Mouse (Mus musculus) ZHBTc4 (cell line): Measurements from ENCODE around the gene Zscan12.
"Not testable (repeated sequence)": the region's sequence is repeated elsewhere in the genome, so short reads cannot be mapped to it uniquely, and the experiment has no call there.

ENCODE experiments used
- DNase-seq: peaks from one replicate; pipeline ENCODE4 v3.0.0-alpha.2; 2011; ENCODE audit warnings: low read depth, low spot score

The Zscan12 gene

GRCm38 (mm10) chr13:21362621-21363248 lies at the start of gene Zscan12:
Gene Zscan12 (plus strand): TSS chr13:21362820.
- DNase-seq, result peak; percentile 97

GRCm38 (mm10) chr13:21312854-21313253 lies 49.8 kb upstream of the Zscan12 start:
- DNase-seq, result no peak

GRCm38 (mm10) chr13:21313903-21314302 lies 48.7 kb upstream of the Zscan12 start:
- no peak for DNase-seq

GRCm38 (mm10) chr13:21320262-21320661 lies 42.4 kb upstream of the Zscan12 start:
- DNase-seq, result no peak

GRCm38 (mm10) chr13:21321890-21322494 lies 40.6 kb upstream of the Zscan12 start:
- DNase-seq, result peak; percentile 24

GRCm38 (mm10) chr13:21322509-21323375 lies 39.9 kb upstream of the Zscan12 start:
- DNase-seq, result peak; percentile 72

GRCm38 (mm10) chr13:21323405-21323804 lies 39.2 kb upstream of the Zscan12 start:
- no peak for DNase-seq

GRCm38 (mm10) chr13:21326191-21326590 lies 36.4 kb upstream of the Zscan12 start:
- peak; percentile 87 for DNase-seq

GRCm38 (mm10) chr13:21326657-21327211 lies 35.9 kb upstream of the Zscan12 start:
- DNase-seq, result peak; percentile 92

- DNase-seq, result peak; percentile 79
Observed at GRCm38 (mm10) chr13:21327424-21327823, 35.2 kb upstream of the Zscan12 start.

- no peak for DNase-seq
Observed at GRCm38 (mm10) chr13:21346610-21347009, 16.0 kb upstream of the Zscan12 start, which contains the start of gene Olfr1367. Gene Olfr1367 (plus strand): TSS chr13:21346910.

- DNase-seq, result no peak
Observed at GRCm38 (mm10) chr13:21350593-21350992, 12.0 kb upstream of the Zscan12 start.

GRCm38 (mm10) chr13:21363719-21364118 lies 1.1 kb downstream of the Zscan12 start:
- DNase-seq, result peak; percentile 27

GRCm38 (mm10) chr13:21366635-21367034 lies 4.0 kb downstream of the Zscan12 start:
- DNase-seq, result peak; percentile 5

GRCm38 (mm10) chr13:21372700-21373099 lies 10.1 kb downstream of the Zscan12 start:
- no peak for DNase-seq

GRCm38 (mm10) chr13:21377773-21378172 lies 15.2 kb downstream of the Zscan12 start:
- DNase-seq, result no peak

- no peak for DNase-seq
Observed at GRCm38 (mm10) chr13:21395211-21395610, 32.6 kb downstream of the Zscan12 start.

- no peak for DNase-seq
Observed at GRCm38 (mm10) chr13:21395623-21396022, 33.0 kb downstream of the Zscan12 start.

- not testable (repeated sequence) for DNase-seq
Observed at GRCm38 (mm10) chr13:21396048-21396447, 33.4 kb downstream of the Zscan12 start.

GRCm38 (mm10) chr13:21397486-21397885 lies 34.9 kb downstream of the Zscan12 start:
- DNase-seq, result no peak

GRCm38 (mm10) chr13:21401166-21401565 lies 38.5 kb downstream of the Zscan12 start:
- DNase-seq, result no peak
